Mouse (Mus musculus) MEL (cell line): Measurements from ENCODE around the gene Snapc2. TPM values are rescaled to one million over a fixed set of nuclear protein-coding genes. Genes with fewer than 3 reads are reported as not detected.

Experiments used
- DNase-seq: peaks from one replicate; pipeline ENCODE4 v3.0.0; 2011; ENCODE audit warnings: low read depth, low spot score
- H3K27ac ChIP-seq: 2 replicates; pipeline ENCODE4 v1.5.1; 2012; ENCODE audit warnings: low read depth, mild to moderate bottlenecking, control low read depth, low read length, moderate library complexity; ENCODE audit not compliant: control insufficient read depth
- H3K27me3 ChIP-seq, 2 experiments: fragments of 150-350 bp in 1 of 2; sonication (generic) in 1 of 2; 2 replicates each; pipeline ENCODE4 v1.6.1; 2012; ENCODE audit warnings: low read length in 2 of 2, mild to moderate bottlenecking in 2 of 2, improper control_type of control experiment in 1 of 2, moderate library complexity in 1 of 2; ENCODE audit not compliant: insufficient read depth in 2 of 2, control insufficient read depth in 1 of 2
- H3K36me3 ChIP-seq, 2 experiments: 2 replicates each; pipeline ENCODE4 v1.6.1; 2012 to 2014; ENCODE audit warnings: low read length in 2 of 2, improper control_type of control experiment in 1 of 2, inconsistent platforms in 1 of 2, mild to moderate bottlenecking in 1 of 2; ENCODE audit not compliant: insufficient read depth in 2 of 2, control insufficient read depth in 1 of 2
- H3K4me1 ChIP-seq, 2 experiments: fragments of 150-350 bp in 1 of 2; sonication (generic) in 1 of 2; 2 replicates each; pipeline ENCODE4 v1.6.1; 2012; ENCODE audit warnings: low read length in 2 of 2, improper control_type of control experiment in 1 of 2, mild to moderate bottlenecking in 1 of 2; ENCODE audit not compliant: insufficient read depth in 2 of 2, control insufficient read depth in 1 of 2
- H3K4me3 ChIP-seq, 2 experiments: fragments of 150-350 bp in 1 of 2; sonication (generic) in 1 of 2; 2 replicates each; pipeline ENCODE4 v1.5.1; 2012; ENCODE audit warnings: low read depth in 2 of 2, low read length in 2 of 2, mild to moderate bottlenecking in 2 of 2, moderate library complexity in 2 of 2, control low read depth in 1 of 2, improper control_type of control experiment in 1 of 2; ENCODE audit not compliant: control insufficient read depth in 1 of 2, insufficient read depth in 1 of 2
- H3K79me2 ChIP-seq: 2 replicates; pipeline ENCODE4 v1.6.1; 2012; ENCODE audit warnings: mild to moderate bottlenecking, low read length, moderate library complexity; ENCODE audit not compliant: control insufficient read depth, poor library complexity, insufficient read depth
- H3K9ac ChIP-seq: 2 replicates; pipeline ENCODE4 v1.6.1; 2012; ENCODE audit warnings: low read depth, mild to moderate bottlenecking, control low read depth, low read length, moderate library complexity; ENCODE audit not compliant: control insufficient read depth, poor library complexity, severe bottlenecking
- H3K9me3 ChIP-seq: fragments of 150-350 bp; sonication (generic); replicated peaks from 2 replicates; pipeline ENCODE4 v1.6.1; 2012; ENCODE audit warnings: mild to moderate bottlenecking, low read length, improper control_type of control experiment, moderate library complexity; ENCODE audit not compliant: insufficient read depth
- CHD1 ChIP-seq: IDR thresholded peaks from 2 replicates; pipeline ENCODE4 v1.6.1; 2012; ENCODE audit warnings: low read depth, mild to moderate bottlenecking, inconsistent platforms, low read length, improper control_type of control experiment
- CHD2 ChIP-seq: IDR thresholded peaks from 2 replicates; pipeline ENCODE4 v1.6.1; 2011; ENCODE audit warnings: low read length, improper control_type of control experiment
- CTCF ChIP-seq, 3 experiments: IDR thresholded peaks in 2 of 3; conservative IDR thresholded peaks in 1 of 3; 2 replicates each; pipeline ENCODE4 v1.5.1; 2011 to 2012; ENCODE audit warnings: low read length in 3 of 3, low read depth in 2 of 3, mild to moderate bottlenecking in 2 of 3, improper control_type of control experiment in 1 of 3, inconsistent platforms in 1 of 3, mixed read lengths in 1 of 3, moderate library complexity in 1 of 3; ENCODE audit not compliant: control insufficient read depth in 1 of 3, insufficient read depth in 1 of 3, poor library complexity in 1 of 3, severe bottlenecking in 1 of 3
- ELF1 ChIP-seq: IDR thresholded peaks from 2 replicates; pipeline ENCODE4 v1.6.1; 2014; ENCODE audit warnings: low read depth, mild to moderate bottlenecking, inconsistent platforms, low read length, improper control_type of control experiment, moderate library complexity
- EP300 ChIP-seq, 2 experiments: IDR thresholded peaks; 2 replicates each; pipeline ENCODE4 v1.6.1; 2011; ENCODE audit warnings: improper control_type of control experiment in 2 of 2, low read length in 2 of 2, low read depth in 1 of 2, mild to moderate bottlenecking in 1 of 2
- ETS1 ChIP-seq: IDR thresholded peaks from 2 replicates; pipeline ENCODE4 v1.6.1; 2012; ENCODE audit warnings: low read depth, mild to moderate bottlenecking, inconsistent platforms, low read length, improper control_type of control experiment, moderate library complexity
- GATA1 ChIP-seq: IDR thresholded peaks from 2 replicates; pipeline ENCODE4 v1.6.1; 2011; ENCODE audit warnings: low read depth, low read length, improper control_type of control experiment
- HCFC1 ChIP-seq: IDR thresholded peaks from 2 replicates; pipeline ENCODE4 v1.6.1; 2012; ENCODE audit warnings: low read depth, mild to moderate bottlenecking, inconsistent platforms, low read length, improper control_type of control experiment, moderate library complexity
- JUND ChIP-seq: IDR thresholded peaks from 2 replicates; pipeline ENCODE4 v1.6.1; 2011; ENCODE audit warnings: low read depth, mild to moderate bottlenecking, improper control_type of control experiment, low read length
- KAT2A ChIP-seq: conservative IDR thresholded peaks from 2 replicates; pipeline ENCODE4 v1.6.1; 2012; ENCODE audit warnings: low read depth, low read length, improper control_type of control experiment, inconsistent platforms
- MAFK ChIP-seq: IDR thresholded peaks from 2 replicates; pipeline ENCODE4 v1.6.1; 2011; ENCODE audit warnings: low read depth, mild to moderate bottlenecking, low read length, improper control_type of control experiment, borderline replicate concordance
- MAX ChIP-seq: IDR thresholded peaks from 2 replicates; pipeline ENCODE4 v1.6.1; 2011; ENCODE audit warnings: low read length, improper control_type of control experiment
- MAZ ChIP-seq: IDR thresholded peaks from 2 replicates; pipeline ENCODE4 v1.6.1; 2012; ENCODE audit warnings: low read depth, mild to moderate bottlenecking, inconsistent platforms, low read length, improper control_type of control experiment
- MEF2A ChIP-seq: IDR thresholded peaks from 2 replicates; pipeline ENCODE4 v1.6.1; 2014; ENCODE audit warnings: low read depth, mild to moderate bottlenecking, inconsistent platforms, low read length, improper control_type of control experiment; ENCODE audit not compliant: poor library complexity, insufficient replicate concordance, severe bottlenecking; ENCODE audit errors: extremely low read depth
- MXI1 ChIP-seq: IDR thresholded peaks from 2 replicates; pipeline ENCODE4 v1.6.1; 2011; ENCODE audit warnings: mild to moderate bottlenecking, low read depth, low read length, improper control_type of control experiment
- NELFE ChIP-seq: IDR thresholded peaks from 2 replicates; pipeline ENCODE4 v1.6.1; 2011; ENCODE audit warnings: low read depth, low read length, improper control_type of control experiment
- POLR2A ChIP-seq, 2 experiments: IDR thresholded peaks; 2 replicates each; pipeline ENCODE4 v1.6.1; 2011 to 2012; ENCODE audit warnings: low read length in 2 of 2, mild to moderate bottlenecking in 2 of 2, control low read depth in 1 of 2, improper control_type of control experiment in 1 of 2, low read depth in 1 of 2, moderate library complexity in 1 of 2; ENCODE audit not compliant: control insufficient read depth in 1 of 2, insufficient read depth in 1 of 2, poor library complexity in 1 of 2
- POLR2AphosphoS2 ChIP-seq: IDR thresholded peaks from 2 replicates; pipeline ENCODE4 v1.6.1; 2011; ENCODE audit warnings: low read length, improper control_type of control experiment
- SIN3A ChIP-seq: IDR thresholded peaks from 2 replicates; pipeline ENCODE4 v1.6.1; 2012; ENCODE audit warnings: low read length, improper control_type of control experiment, inconsistent platforms
- TAL1 ChIP-seq: IDR thresholded peaks from 2 replicates; pipeline ENCODE4 v1.6.1; 2012; ENCODE audit warnings: mild to moderate bottlenecking, inconsistent platforms, low read length, moderate library complexity, mixed read lengths
- USF1 ChIP-seq: IDR thresholded peaks from 2 replicates; pipeline ENCODE4 v1.6.1; 2014; ENCODE audit warnings: low read depth, mild to moderate bottlenecking, inconsistent platforms, low read length, improper control_type of control experiment, moderate library complexity
- USF2 ChIP-seq, 2 experiments: IDR thresholded peaks; 2 replicates each; pipeline ENCODE4 v1.6.1; 2011 to 2012; ENCODE audit warnings: improper control_type of control experiment in 2 of 2, low read length in 2 of 2, borderline replicate concordance in 1 of 2, inconsistent platforms in 1 of 2, low read depth in 1 of 2, mild to moderate bottlenecking in 1 of 2; ENCODE audit not compliant: insufficient read depth in 1 of 2
- ZC3H11A ChIP-seq: IDR thresholded peaks from 2 replicates; pipeline ENCODE4 v1.6.1; 2012; ENCODE audit warnings: low read depth, mild to moderate bottlenecking, inconsistent platforms, low read length, improper control_type of control experiment
- ZKSCAN1 ChIP-seq: IDR thresholded peaks from 2 replicates; pipeline ENCODE4 v1.6.1; 2012; ENCODE audit warnings: low read depth, mild to moderate bottlenecking, inconsistent platforms, low read length, improper control_type of control experiment, moderate library complexity
- ZNF384 ChIP-seq: IDR thresholded peaks from 2 replicates; pipeline ENCODE4 v1.6.1; 2012; ENCODE audit warnings: low read depth, mild to moderate bottlenecking, inconsistent platforms, low read length, improper control_type of control experiment
- polyA plus RNA-seq, 2 experiments: library from polyadenylated mRNA; stranded (reverse) in 1 of 2; unstranded in 1 of 2; fragments of >175 nt in 1 of 2; fragments of >200 nt in 1 of 2; gene quantifications; 2 replicates each; pipeline versions ENCODE4 v1.2.1 to v1.2.4; 2012; ENCODE audit warnings: low replicate concordance in 2 of 2, low read depth in 1 of 2; ENCODE audit not compliant: insufficient read length in 2 of 2, insufficient read depth in 1 of 2, missing spikeins in 1 of 2
- total RNA-seq: library from RNA; depleted of rRNA; stranded (reverse); fragments of 300-350 nt; gene quantifications from 2 replicates; pipeline ENCODE4 v1.2.3, GENCODE M21; 2012

Snapc2 gene
- total and polyA plus RNA-seq, 3 experiments, result 24.2 to 46.2 TPM; not detected in 1

DNA sequence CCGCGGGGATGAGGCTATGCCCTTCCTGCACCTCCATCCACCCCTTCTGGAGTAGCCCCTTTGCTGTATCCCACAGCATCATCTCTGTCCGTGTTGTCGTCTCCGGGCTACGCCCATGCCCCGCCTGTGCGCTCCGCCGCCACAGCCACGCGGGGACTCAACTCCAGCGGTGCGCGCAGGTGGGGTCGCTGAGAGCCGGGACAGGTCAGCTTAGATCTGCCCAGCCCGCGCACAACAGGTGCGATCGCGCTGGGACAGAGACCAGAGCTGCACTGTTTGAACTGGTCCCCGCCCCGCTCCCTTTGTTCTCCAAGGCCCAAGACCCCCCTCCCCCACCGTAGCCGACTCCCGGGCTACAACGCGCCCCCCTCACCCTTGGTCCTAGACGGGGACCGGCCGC is 5.8 kb downstream of the Snapc2 start:
- DNase-seq, result no peak
- no peaks in the 10 kb centered on the region for H3K27me3 ChIP-seq
- H3K27ac ChIP-seq, result no peak overlapping the region
- peaks cover 0 to 11% of the 10 kb centered on the region in 2 experiments; a peak in 2 of 4 replicates for H3K4me1 ChIP-seq
- H3K36me3 ChIP-seq, result peaks cover 3 to 7% of the 10 kb centered on the region in 2 experiments
- peak overlapping the region; percentile 54 for H3K9ac ChIP-seq
- no peaks in the 10 kb centered on the region for H3K9me3 ChIP-seq
- peak overlapping the region; percentile 41 to 50; a peak in 3 of 4 replicates for H3K4me3 ChIP-seq
- TF ChIP-seq ZKSCAN1 (no peak), GATA1 (no peak), EP300 (IDR thresholded peaks at IDR 0.05; ENCODE audit: low read depth in 1 of 2, low read length in 2 of 2) (no peak), CTCF (IDR thresholded peaks at IDR 0.05 in 2 of 3, conservative IDR thresholded peaks at IDR 0.05 in 1 of 3; ENCODE audit: control insufficient read depth in 1 of 3, insufficient read depth in 1 of 3, low read depth in 2 of 3, low read length in 3 of 3, poor library complexity in 1 of 3, severe bottlenecking in 1 of 3) (no peak), KAT2A (no peak), MAX (no peak), MEF2A (no peak)
- no peaks in the 10 kb centered on the region for H3K79me2 ChIP-seq

- H3K36me3 ChIP-seq, result peaks cover 3% of the 10 kb centered on the region in 2 experiments; a peak in 3 of 4 replicates
- DNase-seq, result peak; percentile 92
These were observed 6.4 kb downstream of the Snapc2 start, which contains the start of gene Ctxn1 for GRCm38 (mm10) chr8:4259125-4259804. TSS of gene Ctxn1 (minus strand) at chr8:4259274.

GRCm38 (mm10) chr8:4259805-4260170 is 6.9 kb downstream of the Snapc2 start:
- Histone ChIP-seq H3K36me3 (peaks cover 3% of the 10 kb centered on the region in 2 experiments; a peak in 3 of 4 replicates), H3K4me3 (no peak overlapping the region), H3K79me2 (no peaks in the 10 kb centered on the region), H3K27me3 (no peaks in the 10 kb centered on the region), H3K27ac (no peak overlapping the region), H3K9me3 (no peaks in the 10 kb centered on the region), H3K9ac (no peak overlapping the region), H3K4me1 (peaks cover 0 to 5% of the 10 kb centered on the region in 2 experiments; a peak in 2 of 4 replicates)
- no peak for DNase-seq
- TF ChIP-seq MXI1 (no peak), MEF2A (no peak), JUND (no peak), ZC3H11A (no peak), HCFC1 (no peak), CTCF (IDR thresholded peaks at IDR 0.05 in 2 of 3, conservative IDR thresholded peaks at IDR 0.05 in 1 of 3; ENCODE audit: control insufficient read depth in 1 of 3, insufficient read depth in 1 of 3, low read depth in 2 of 3, low read length in 3 of 3, poor library complexity in 1 of 3, severe bottlenecking in 1 of 3) (no peak), MAFK (no peak), CHD2 (no peak), CHD1 (no peak), POLR2A (IDR thresholded peaks at IDR 0.05; ENCODE audit: control insufficient read depth in 1 of 2, insufficient read depth in 1 of 2, low read depth in 1 of 2, low read length in 2 of 2, poor library complexity in 1 of 2) (no peak), MAZ (no peak), NELFE (no peak), POLR2AphosphoS2 (no peak), GATA1 (no peak), USF2 (IDR thresholded peaks at IDR 0.05; ENCODE audit: borderline replicate concordance in 1 of 2, insufficient read depth in 1 of 2, low read depth in 1 of 2, low read length in 2 of 2) (no peak)

More at GRCm38 (mm10) chr8:4259125-4259804, 6.4 kb downstream of the Snapc2 start, which contains the start of gene Ctxn1:
- Histone ChIP-seq H3K4me3 (peak within 1 kb of the TSS; percentile 41 to 50; a peak in 3 of 4 replicates), H3K9me3 (no peaks in the 10 kb centered on the region), H3K27ac (no peak within 1 kb of the TSS), H3K4me1 (peaks cover 0 to 5% of the 10 kb centered on the region in 2 experiments; a peak in 2 of 4 replicates), H3K27me3 (no peaks in the 10 kb centered on the region), H3K9ac (peak within 1 kb of the TSS; percentile 54), H3K79me2 (no peaks in the 10 kb centered on the region)
- TF ChIP-seq MEF2A (no peak), ELF1 (peak; percentile 77), POLR2AphosphoS2 (peak; percentile 91), TAL1 (no peak), SIN3A (peak; percentile 72), POLR2A (IDR thresholded peaks at IDR 0.05; ENCODE audit: control insufficient read depth in 1 of 2, insufficient read depth in 1 of 2, low read depth in 1 of 2, low read length in 2 of 2, poor library complexity in 1 of 2) (peak in 1 of 2 experiments; percentile 33; a peak in 1 of 4 replicates), MAZ (peak; percentile 97), MXI1 (peak; percentile 65), ZNF384 (no peak), NELFE (0 out of 2 replicates have a peak, but pooled peaks have one; percentile 25), USF1 (peak; percentile 63), ETS1 (no peak)
